Mouse (Mus musculus) megakaryocyte, embryonic 14.5 days (primary cell): ENCODE measurements at regions not wholly inside any gene's neighbourhood (a gene's known extent, or its start where the extent isn't known, plus 50 kb on each side); places are given as distances from the start of the nearest gene placed in this dataset.

Experiments
- FLI1 ChIP-seq: IDR thresholded peaks from 2 replicates; pipeline ENCODE4 v1.6.1; 2012; ENCODE audit warnings: low read length, inconsistent platforms, mixed read lengths
- GATA1 ChIP-seq: IDR thresholded peaks from 3 replicates; pipeline ENCODE4 v1.6.1; 2012; ENCODE audit warnings: mixed read lengths, low read length, inconsistent platforms, borderline replicate concordance

DNA sequence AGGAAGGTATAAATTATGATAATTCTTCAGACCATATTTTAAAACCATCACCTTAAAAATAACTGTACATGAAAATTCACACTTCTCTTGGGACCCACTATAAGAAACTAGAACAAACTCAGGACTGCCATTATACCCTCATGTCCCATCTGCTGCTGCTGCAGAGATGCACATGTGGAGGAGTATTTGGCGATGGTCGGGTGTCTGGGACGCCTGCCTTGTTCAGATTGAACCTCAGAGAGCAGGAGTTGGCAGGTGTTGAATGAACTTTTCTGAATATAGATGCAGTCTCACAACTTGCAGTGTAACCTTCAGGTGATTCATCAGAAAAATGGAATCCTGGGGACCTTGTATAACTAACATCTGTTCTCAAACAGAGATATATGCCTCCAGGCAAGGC, 1338.0 kb downstream of the Slc22a22 start:
- no peak for TF ChIP-seq GATA1
- TF ChIP-seq FLI1, result no peak
